Mouse (Mus musculus) gastrocnemius, postnatal 4 days (tissue): ENCODE data around the gene Prkag2. TPM values are rescaled to one million over a fixed set of nuclear protein-coding genes. Genes with fewer than 3 reads are reported as not detected.
A peak's percentile ranks its signal among the peaks of the same experiment; 100 is the strongest.

ENCODE experiments used
- DNase-seq, 2 experiments: peaks; one replicate each; pipeline ENCODE4 v3.0.0; 2021 to 2022; ENCODE audit warnings: low spot score in 2 of 2, mixed read lengths in 2 of 2
- total RNA-seq, 2 experiments: library from RNA; stranded (reverse); gene quantifications; 2 replicates each; pipeline ENCODE4 v1.2.3; 2021

Gene Prkag2
- total RNA-seq, 2 experiments from 2014 or later = 19.7 to 23.8 TPM

- DNase-seq = no peak
Measured at GRCm38 (mm10) chr5:25005532-25006129, 94.8 kb downstream of the Prkag2 start.

- no peak for DNase-seq
Measured at GRCm38 (mm10) chr5:25001391-25001794, 99.0 kb downstream of the Prkag2 start.

- DNase-seq = no peak
Measured at GRCm38 (mm10) chr5:24999351-24999750, 101.1 kb downstream of the Prkag2 start.

GRCm38 (mm10) chr5:24995576-24996100, 104.8 kb downstream of the Prkag2 start:
- peak in 1 of 2 experiments; percentile 52 for DNase-seq

GRCm38 (mm10) chr5:24993190-24993589, 107.3 kb downstream of the Prkag2 start:
- no peak for DNase-seq

GRCm38 (mm10) chr5:24991575-24991974, 108.9 kb downstream of the Prkag2 start:
- DNase-seq = no peak

- no peak for DNase-seq
Measured at GRCm38 (mm10) chr5:24990460-24990859, 110.0 kb downstream of the Prkag2 start.

GRCm38 (mm10) chr5:24989683-24990082, 110.8 kb downstream of the Prkag2 start:
- no peak for DNase-seq

- DNase-seq = no peak
Measured at GRCm38 (mm10) chr5:24986956-24987355, 113.5 kb downstream of the Prkag2 start.

GRCm38 (mm10) chr5:24986204-24986940, 114.1 kb downstream of the Prkag2 start:
- no peak for DNase-seq

GRCm38 (mm10) chr5:24985434-24986176, 114.8 kb downstream of the Prkag2 start:
- no peak for DNase-seq

GRCm38 (mm10) chr5:24984157-24984556, 116.3 kb downstream of the Prkag2 start:
- DNase-seq = no peak

GRCm38 (mm10) chr5:24983539-24983938, 116.9 kb downstream of the Prkag2 start:
- DNase-seq = peak in 1 of 2 experiments; percentile 55

- no peak for DNase-seq
Measured at GRCm38 (mm10) chr5:24982258-24982657, 118.2 kb downstream of the Prkag2 start.

- DNase-seq = no peak
Measured at GRCm38 (mm10) chr5:24981765-24982164, 118.7 kb downstream of the Prkag2 start.

- no peak for DNase-seq
Measured at GRCm38 (mm10) chr5:24979968-24980345, 120.5 kb downstream of the Prkag2 start.

- no peak for DNase-seq
Measured at GRCm38 (mm10) chr5:24979312-24979967, 121.0 kb downstream of the Prkag2 start.

- DNase-seq = no peak
Measured at GRCm38 (mm10) chr5:24976907-24977306, 123.5 kb downstream of the Prkag2 start.

- DNase-seq = no peak
Measured at GRCm38 (mm10) chr5:24976236-24976635, 124.2 kb downstream of the Prkag2 start.

GRCm38 (mm10) chr5:24975100-24975499, 125.3 kb downstream of the Prkag2 start:
- DNase-seq = no peak

GRCm38 (mm10) chr5:24973672-24974225, 126.7 kb downstream of the Prkag2 start:
- no peak for DNase-seq
